Mouse (Mus musculus): Measurements from ENCODE around the gene Cep55. TPM values are rescaled to one million over a fixed set of nuclear protein-coding genes. Genes with fewer than 3 reads are reported as not detected.

Cep55 gene
- polyA plus RNA-seq, 1 experiment from 2014 or later = 61.3 TPM

- Histone ChIP-seq H3K9ac (ENCODE audit: low read length) (no peak within 1 kb of the TSS), H3K9me3 (ENCODE audit: control insufficient read depth, low read length) (no peaks in the 10 kb centered on the region), H3K27me3 (ENCODE audit: control insufficient read depth, insufficient read depth, low read length) (peaks cover 33% of the 10 kb centered on the region), H3K4me2 (ENCODE audit: low read depth, low read length, severe bottlenecking) (peak within 1 kb of the TSS; percentile 45), H3K4me3 (ENCODE audit: low read depth, low read length) (peak within 1 kb of the TSS; percentile 18), H3K36me3 (ENCODE audit: control insufficient read depth, insufficient read depth, low read length) (no peaks in the 10 kb centered on the region), H3K4me1 (replicated peaks; ENCODE audit: control insufficient read depth, insufficient read depth, low read length) (0 out of 2 replicates have a peak, but pooled peaks cover 2% of the 10 kb centered on the region), H3K27ac (ENCODE audit: low read depth, low read length) (no peak within 1 kb of the TSS)
- WGBS = under 1% methylated on average over 77 of the region's 77 CpGs
- DNase-seq (ENCODE audit: low spot score) (peak; percentile 58), ATAC-seq (replicated peaks; ENCODE audit: low FRiP score) (no peak)
Measured at GRCm38 (mm10) chr19:38096858-38097758, 42.3 kb downstream of the Cep55 start, which contains the start of gene Ffar4. TSS of gene Ffar4 (plus strand) at chr19:38097071.

- no peaks in the 10 kb centered on the region for H3K36me3 ChIP-seq (ENCODE audit: control insufficient read depth, insufficient read depth, low read length)
- H3K4me2 ChIP-seq (ENCODE audit: low read depth, low read length, severe bottlenecking) = no peak overlapping the region
- H3K4me3 ChIP-seq (ENCODE audit: low read depth, low read length) = no peak overlapping the region
- DNase-seq (ENCODE audit: low spot score) (no peak), ATAC-seq (replicated peaks; ENCODE audit: low FRiP score) (no peak)
- H3K4me1 ChIP-seq (replicated peaks; ENCODE audit: control insufficient read depth, insufficient read depth, low read length) = no peaks in the 10 kb centered on the region
- no peaks in the 10 kb centered on the region for H3K9me3 ChIP-seq (ENCODE audit: control insufficient read depth, low read length)
- no peak overlapping the region for H3K27ac ChIP-seq (ENCODE audit: low read depth, low read length)
- 96% methylated on average over 4 of the region's 4 CpGs for WGBS
- no peaks in the 10 kb centered on the region for H3K27me3 ChIP-seq (ENCODE audit: control insufficient read depth, insufficient read depth, low read length)
- no peak overlapping the region for H3K9ac ChIP-seq (ENCODE audit: low read length)
Measured at GRCm38 (mm10) chr19:38107871-38108270, 53.1 kb downstream of the Cep55 start.

GRCm38 (mm10) chr19:38109506-38110242, 54.9 kb downstream of the Cep55 start:
- Histone ChIP-seq H3K9ac (ENCODE audit: low read length) (no peak overlapping the region), H3K4me3 (ENCODE audit: low read depth, low read length) (no peak overlapping the region), H3K9me3 (ENCODE audit: control insufficient read depth, low read length) (no peaks in the 10 kb centered on the region), H3K36me3 (ENCODE audit: control insufficient read depth, insufficient read depth, low read length) (no peaks in the 10 kb centered on the region), H3K4me1 (replicated peaks; ENCODE audit: control insufficient read depth, insufficient read depth, low read length) (no peaks in the 10 kb centered on the region), H3K27ac (ENCODE audit: low read depth, low read length) (no peak overlapping the region), H3K4me2 (ENCODE audit: low read depth, low read length, severe bottlenecking) (no peak overlapping the region), H3K27me3 (ENCODE audit: control insufficient read depth, insufficient read depth, low read length) (no peaks in the 10 kb centered on the region)
- no peak for ATAC-seq (replicated peaks; ENCODE audit: low FRiP score)
- 92% methylated on average over 15 of the region's 15 CpGs for WGBS
- no peak for DNase-seq (ENCODE audit: low spot score)

- 83% methylated on average over 8 of the region's 8 CpGs for WGBS
- Histone ChIP-seq H3K27ac (ENCODE audit: low read depth, low read length) (no peak overlapping the region), H3K4me2 (ENCODE audit: low read depth, low read length, severe bottlenecking) (no peak overlapping the region), H3K4me1 (replicated peaks; ENCODE audit: control insufficient read depth, insufficient read depth, low read length) (no peaks in the 10 kb centered on the region), H3K4me3 (ENCODE audit: low read depth, low read length) (no peak overlapping the region), H3K9me3 (ENCODE audit: control insufficient read depth, low read length) (no peaks in the 10 kb centered on the region), H3K36me3 (ENCODE audit: control insufficient read depth, insufficient read depth, low read length) (no peaks in the 10 kb centered on the region), H3K27me3 (ENCODE audit: control insufficient read depth, insufficient read depth, low read length) (no peaks in the 10 kb centered on the region), H3K9ac (ENCODE audit: low read length) (no peak overlapping the region)
- no peak for ATAC-seq (replicated peaks; ENCODE audit: low FRiP score)
- no peak for DNase-seq (ENCODE audit: low spot score)
Measured at GRCm38 (mm10) chr19:38111056-38111455, 56.2 kb downstream of the Cep55 start.

- no peak overlapping the region for H3K9ac ChIP-seq (ENCODE audit: low read length)
- 60% methylated on average over 4 of the region's 4 CpGs for whole genome bisulfite sequencing
- no peak overlapping the region for H3K27ac ChIP-seq (ENCODE audit: low read depth, low read length)
- H3K36me3 ChIP-seq (ENCODE audit: control insufficient read depth, insufficient read depth, low read length) = no peaks in the 10 kb centered on the region
- no peaks in the 10 kb centered on the region for H3K4me1 ChIP-seq (replicated peaks; ENCODE audit: control insufficient read depth, insufficient read depth, low read length)
- H3K4me2 ChIP-seq (ENCODE audit: low read depth, low read length, severe bottlenecking) = no peak overlapping the region
- no peak overlapping the region for H3K4me3 ChIP-seq (ENCODE audit: low read depth, low read length)
- no peaks in the 10 kb centered on the region for H3K27me3 ChIP-seq (ENCODE audit: control insufficient read depth, insufficient read depth, low read length)
- no peaks in the 10 kb centered on the region for H3K9me3 ChIP-seq (ENCODE audit: control insufficient read depth, low read length)
- DNase-seq (ENCODE audit: low spot score) (no peak), ATAC-seq (replicated peaks; ENCODE audit: low FRiP score) (no peak)
Measured at GRCm38 (mm10) chr19:38112575-38112974, 57.8 kb downstream of the Cep55 start.

- Histone ChIP-seq H3K4me2 (ENCODE audit: low read depth, low read length, severe bottlenecking) (no peak overlapping the region), H3K27me3 (ENCODE audit: control insufficient read depth, insufficient read depth, low read length) (no peaks in the 10 kb centered on the region), H3K27ac (ENCODE audit: low read depth, low read length) (no peak overlapping the region), H3K9me3 (ENCODE audit: control insufficient read depth, low read length) (no peaks in the 10 kb centered on the region), H3K4me1 (replicated peaks; ENCODE audit: control insufficient read depth, insufficient read depth, low read length) (no peaks in the 10 kb centered on the region), H3K9ac (ENCODE audit: low read length) (no peak overlapping the region), H3K36me3 (ENCODE audit: control insufficient read depth, insufficient read depth, low read length) (no peaks in the 10 kb centered on the region), H3K4me3 (ENCODE audit: low read depth, low read length) (no peak overlapping the region)
- DNase-seq (ENCODE audit: low spot score) (no peak), ATAC-seq (replicated peaks; ENCODE audit: low FRiP score) (no peak)
- WGBS = 90% methylated on average over 7 of the region's 7 CpGs
Measured at GRCm38 (mm10) chr19:38114834-38115491, 60.2 kb downstream of the Cep55 start.

- H3K27me3 ChIP-seq (ENCODE audit: control insufficient read depth, insufficient read depth, low read length) = peaks cover 23% of the 10 kb centered on the region
- H3K36me3 ChIP-seq (ENCODE audit: control insufficient read depth, insufficient read depth, low read length) = no peaks in the 10 kb centered on the region
- no peak for DNase-seq (ENCODE audit: low spot score)
- ATAC-seq (replicated peaks; ENCODE audit: low FRiP score) = no peak
- no peak overlapping the region for H3K4me3 ChIP-seq (ENCODE audit: low read depth, low read length)
- H3K4me2 ChIP-seq (ENCODE audit: low read depth, low read length, severe bottlenecking) = no peak overlapping the region
- H3K27ac ChIP-seq (ENCODE audit: low read depth, low read length) = no peak overlapping the region
- no peaks in the 10 kb centered on the region for H3K9me3 ChIP-seq (ENCODE audit: control insufficient read depth, low read length)
- no peaks in the 10 kb centered on the region for H3K4me1 ChIP-seq (replicated peaks; ENCODE audit: control insufficient read depth, insufficient read depth, low read length)
- 89% methylated on average over 5 of the region's 5 CpGs for WGBS
- no peak overlapping the region for H3K9ac ChIP-seq (ENCODE audit: low read length)
Measured at GRCm38 (mm10) chr19:38120123-38120760, 65.4 kb downstream of the Cep55 start.

- 31% methylated on average over 9 of the region's 9 CpGs for WGBS
- no peaks in the 10 kb centered on the region for H3K9me3 ChIP-seq (ENCODE audit: control insufficient read depth, low read length)
- DNase-seq (ENCODE audit: low spot score) = no peak
Measured at GRCm38 (mm10) chr19:38123921-38124320, 69.1 kb downstream of the Cep55 start.

More at GRCm38 (mm10) chr19:38123921-38124320, 69.1 kb downstream of the Cep55 start:
- no peak overlapping the region for H3K9ac ChIP-seq (ENCODE audit: low read length)
- H3K27me3 ChIP-seq (ENCODE audit: control insufficient read depth, insufficient read depth, low read length) = peaks cover 23% of the 10 kb centered on the region
- no peak overlapping the region for H3K27ac ChIP-seq (ENCODE audit: low read depth, low read length)
- H3K4me3 ChIP-seq (ENCODE audit: low read depth, low read length) = peak overlapping the region; percentile 59
- H3K4me2 ChIP-seq (ENCODE audit: low read depth, low read length, severe bottlenecking) = peak overlapping the region; percentile 96
- ATAC-seq (replicated peaks; ENCODE audit: low FRiP score) = no peak
- no peaks in the 10 kb centered on the region for H3K4me1 ChIP-seq (replicated peaks; ENCODE audit: control insufficient read depth, insufficient read depth, low read length)
- no peaks in the 10 kb centered on the region for H3K36me3 ChIP-seq (ENCODE audit: control insufficient read depth, insufficient read depth, low read length)
